Mouse (Mus musculus): ENCODE results near the gene Dpm3.

- TF ChIP-seq CTCF (conservative IDR thresholded peaks at IDR 0.05; ENCODE audit: low read length) (no peak), POU5F1 (IDR thresholded peaks at IDR 0.05; ENCODE audit: borderline replicate concordance, low read length) (no peak)
Observed at GRCm38 (mm10) chr3:89221167-89221566, 38.0 kb upstream of the Dpm3 start.
